Mouse (Mus musculus) heart, postnatal 0 days (tissue): Measurements from ENCODE around the gene Atp7a.

Experiments used
- CTCF ChIP-seq: IDR thresholded peaks from 2 replicates; pipeline ENCODE4 v1.5.1; 2016; ENCODE audit warnings: antibody characterized with exemption, control low read depth, low read depth
- EP300 ChIP-seq: IDR thresholded peaks from 2 replicates; pipeline ENCODE4 v1.6.1; 2016; ENCODE audit warnings: antibody characterized with exemption, low read depth

DNA sequence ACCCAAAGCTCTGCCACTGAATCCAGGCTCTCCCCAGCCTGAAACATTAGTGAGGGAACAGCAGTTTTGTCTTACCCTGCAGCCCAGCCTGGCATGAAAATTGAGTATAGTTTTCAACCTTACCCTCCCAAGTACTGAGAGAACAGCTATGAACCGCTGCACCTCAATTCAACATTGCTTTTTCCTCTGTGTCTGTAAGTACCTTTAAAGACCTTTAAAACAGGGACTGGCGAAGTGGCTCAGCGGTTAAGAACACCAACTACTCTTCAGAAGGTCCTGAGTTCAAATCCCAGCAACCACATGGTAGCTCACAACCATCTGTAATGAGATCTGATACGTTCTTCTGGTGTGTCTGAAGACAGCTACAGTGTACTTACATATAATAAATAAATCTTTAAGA is 9.6 kb upstream of the Atp7a start:
- no peak for TF ChIP-seq CTCF
- TF ChIP-seq EP300 = no peak
